Mouse (Mus musculus) liver, embryonic 14.5 days (tissue): ENCODE measurements around the gene Ttc17.

Source experiments
- CTCF ChIP-seq: IDR thresholded peaks from 2 replicates; pipeline ENCODE4 v1.5.1; 2016; ENCODE audit warnings: antibody characterized with exemption, low read depth, control low read depth
- EP300 ChIP-seq: IDR thresholded peaks from 2 replicates; pipeline ENCODE4 v1.6.1; 2016; ENCODE audit warnings: antibody characterized with exemption, low read depth

- TF ChIP-seq CTCF (no peak), EP300 (no peak)
Measured at GRCm38 (mm10) chr2:94396325-94396724, 10.2 kb downstream of the Ttc17 start.
